Mouse (Mus musculus) forebrain, embryonic 15.5 days (tissue): ENCODE data around the gene Lexm. TPM values are rescaled to one million over a fixed set of nuclear protein-coding genes. Genes with fewer than 3 reads are reported as not detected.

Experiments
- ATAC-seq: fragments of 200-750 bp; cut with Nextera tagmentation; replicated peaks from 2 replicates; pipeline ENCODE4 v1.8.0; 2017; ENCODE audit warnings: mild to moderate bottlenecking, moderate TSS enrichment, moderate library complexity
- H3K27ac ChIP-seq: fragments of 300-500 bp; sonication (generic); replicated peaks from 2 replicates; pipeline ENCODE4 v1.5.1; 2015; ENCODE audit warnings: mild to moderate bottlenecking, inconsistent platforms
- H3K27me3 ChIP-seq: fragments of 300-500 bp; sonication (generic); 2 replicates; pipeline ENCODE4 v1.6.1; 2015; ENCODE audit warnings: inconsistent platforms
- H3K36me3 ChIP-seq: fragments of 300-500 bp; sonication (generic); 2 replicates; pipeline ENCODE4 v1.6.1; 2015; ENCODE audit warnings: mild to moderate bottlenecking, inconsistent platforms
- H3K4me1 ChIP-seq: fragments of 300-500 bp; sonication (generic); 2 replicates; pipeline ENCODE4 v1.6.1; 2015; ENCODE audit warnings: inconsistent platforms
- H3K4me2 ChIP-seq: fragments of 300-500 bp; sonication (generic); replicated peaks from 2 replicates; pipeline ENCODE4 v1.6.1; 2015; ENCODE audit warnings: mild to moderate bottlenecking, inconsistent platforms
- H3K4me3 ChIP-seq: fragments of 300-500 bp; sonication (generic); 2 replicates; pipeline ENCODE4 v1.5.1; 2015; ENCODE audit warnings: mild to moderate bottlenecking, inconsistent platforms
- H3K9ac ChIP-seq: fragments of 300-500 bp; sonication (generic); replicated peaks from 2 replicates; pipeline ENCODE4 v1.6.1; 2015; ENCODE audit warnings: mild to moderate bottlenecking, inconsistent platforms
- H3K9me3 ChIP-seq: fragments of 300-500 bp; sonication (generic); 2 replicates; pipeline ENCODE4 v1.6.1; 2016; ENCODE audit warnings: inconsistent platforms
- WGBS: fragments of 180-500 bp; shearing (Covaris S2); methylation state at CpG from one replicate; pipeline ENCODE4 v1.1.7; 2015; ENCODE audit warnings: mixed read lengths; 5-methylcytosine and 5-hydroxymethylcytosine counted together
- polyA plus RNA-seq: library from polyadenylated mRNA; unstranded; fragments of >200 nt; fragmentation: Nextera tagmentation; extraction: Ambion mirVana; gene quantifications from 2 replicates; pipeline ENCODE4 v1.2.1, GENCODE M21; 2015

The Lexm gene
- polyA plus RNA-seq, 1 experiment from 2014 or later: not detected

DNA sequence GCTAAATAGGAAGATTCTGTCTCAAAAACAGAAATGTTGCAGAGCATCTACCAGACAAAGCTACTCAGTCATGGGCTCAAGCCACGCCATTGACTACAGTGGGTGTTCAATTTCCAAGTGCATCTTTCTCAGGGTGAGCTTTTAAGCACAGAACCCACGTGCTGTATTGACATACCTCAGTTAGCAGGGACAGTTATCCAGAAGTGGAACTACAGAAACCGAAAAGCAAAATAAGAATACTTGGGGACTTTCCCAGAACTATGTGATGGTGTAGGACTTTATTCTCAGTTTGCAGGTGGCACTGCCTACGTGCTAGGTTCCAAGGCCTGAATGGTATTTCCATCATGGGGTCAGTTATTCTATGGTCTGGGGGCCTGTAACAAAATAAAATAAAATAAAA, 19.3 kb downstream of the Lexm start:
- Histone ChIP-seq H3K4me1 (no peaks in the 10 kb centered on the region), H3K4me2 (no peak overlapping the region), H3K27me3 (no peaks in the 10 kb centered on the region), H3K4me3 (no peak overlapping the region), H3K27ac (no peak overlapping the region), H3K9me3 (no peaks in the 10 kb centered on the region), H3K9ac (no peak overlapping the region), H3K36me3 (no peaks in the 10 kb centered on the region)
- ATAC-seq: no peak
- WGBS: 90% methylated on average over 4 of the region's 4 CpGs

DNA sequence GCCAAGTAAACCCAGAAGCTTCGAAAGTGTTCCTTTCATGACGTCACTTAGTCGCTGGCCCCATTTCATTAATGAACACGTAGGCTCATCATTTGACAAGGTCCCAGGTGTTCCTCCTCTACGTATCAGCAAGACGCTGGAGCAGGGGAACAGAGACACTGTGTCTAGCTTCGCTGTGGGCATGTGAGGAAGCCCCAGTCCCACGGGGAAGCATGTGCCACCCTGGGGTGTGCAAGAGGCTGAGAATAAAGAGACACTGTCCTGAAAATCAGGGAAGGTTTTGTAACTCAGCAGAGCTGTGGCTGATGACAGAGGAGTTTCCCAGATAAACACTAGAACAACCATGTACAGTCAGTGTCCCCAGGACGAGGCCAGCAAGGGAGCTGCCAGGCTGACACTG, 20.0 kb downstream of the Lexm start:
- ATAC-seq: no peak
- Histone ChIP-seq H3K4me2 (no peak overlapping the region), H3K27me3 (no peaks in the 10 kb centered on the region), H3K9me3 (no peaks in the 10 kb centered on the region), H3K36me3 (no peaks in the 10 kb centered on the region), H3K4me3 (no peak overlapping the region), H3K4me1 (no peaks in the 10 kb centered on the region), H3K27ac (no peak overlapping the region), H3K9ac (no peak overlapping the region)
- 77% methylated on average over 9 of the region's 9 CpGs for WGBS

DNA sequence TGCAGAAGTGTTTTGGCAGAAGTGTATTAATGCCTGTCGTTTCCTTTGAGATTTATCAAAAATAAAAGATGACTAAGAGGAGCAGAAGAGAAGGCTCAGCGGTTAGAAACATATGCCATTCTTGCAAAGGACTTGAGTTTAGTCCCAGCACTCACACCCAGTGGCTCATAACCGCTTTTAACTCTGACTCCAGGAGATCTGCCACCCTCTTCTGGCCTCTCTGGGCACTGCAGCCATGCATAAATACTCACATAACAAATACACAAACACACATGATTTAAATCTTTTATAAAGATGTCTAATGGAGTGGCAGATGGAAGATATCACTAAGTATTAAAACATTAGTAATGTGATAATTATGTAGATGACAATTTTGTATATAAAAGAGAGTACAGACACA, 20.8 kb downstream of the Lexm start:
- Histone ChIP-seq H3K4me2 (no peak overlapping the region), H3K27me3 (no peaks in the 10 kb centered on the region), H3K9ac (no peak overlapping the region), H3K4me3 (no peak overlapping the region), H3K4me1 (no peaks in the 10 kb centered on the region), H3K9me3 (no peaks in the 10 kb centered on the region), H3K36me3 (no peaks in the 10 kb centered on the region), H3K27ac (no peak overlapping the region)
- WGBS: 61% methylated on average over 3 of the region's 3 CpGs
- ATAC-seq: no peak

DNA sequence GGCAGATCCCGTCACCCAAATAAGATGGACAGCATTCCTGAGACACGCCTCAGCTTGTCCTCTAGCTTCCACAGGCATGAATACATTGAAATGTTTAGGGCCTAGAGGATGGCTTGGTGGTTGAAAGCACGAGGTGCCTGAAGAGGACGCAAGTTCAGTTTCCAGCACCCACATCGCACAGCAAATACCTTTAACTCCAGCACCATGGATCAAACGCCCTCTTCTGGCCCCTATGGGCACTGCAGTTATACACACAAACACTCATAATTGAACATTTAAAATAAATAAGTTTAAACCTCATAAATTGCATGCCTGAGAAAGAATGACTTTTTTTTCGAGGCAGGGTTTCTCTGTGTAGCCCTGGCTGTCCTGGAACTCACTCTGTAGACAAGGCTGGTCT, 23.4 kb downstream of the Lexm start:
- no peak overlapping the region for H3K27ac ChIP-seq
- no peak overlapping the region for H3K4me2 ChIP-seq
- H3K9me3 ChIP-seq: no peaks in the 10 kb centered on the region
- peaks cover 8% of the 10 kb centered on the region; the same call in 1 of the 2 replicates for H3K36me3 ChIP-seq
- no peaks in the 10 kb centered on the region for H3K4me1 ChIP-seq
- no peak for ATAC-seq
- H3K4me3 ChIP-seq: no peak overlapping the region
- 67% methylated on average over 7 of the region's 7 CpGs for WGBS
- H3K27me3 ChIP-seq: no peaks in the 10 kb centered on the region
- H3K9ac ChIP-seq: no peak overlapping the region

DNA sequence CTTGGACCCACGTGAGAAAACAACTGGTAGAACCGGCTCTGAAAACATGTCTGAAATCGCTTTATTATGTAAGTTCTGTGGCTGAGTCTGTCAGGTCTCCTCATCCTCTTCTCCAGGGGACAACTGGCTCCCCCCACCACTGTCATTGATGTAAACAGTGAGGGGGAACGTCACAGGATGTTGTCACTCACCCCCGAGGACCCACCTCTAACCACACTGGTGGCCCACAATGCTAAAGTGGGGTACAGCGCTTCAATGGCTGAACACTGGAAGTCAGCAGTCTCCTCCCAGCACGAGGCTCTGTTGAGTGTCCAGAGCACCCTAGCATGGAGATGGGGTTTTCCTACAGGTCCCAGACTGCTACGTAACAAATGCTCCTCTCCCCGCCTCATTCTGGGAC, 26.2 kb downstream of the Lexm start:
- no peak overlapping the region for H3K27ac ChIP-seq
- no peak overlapping the region for H3K4me2 ChIP-seq
- WGBS: 88% methylated on average over 9 of the region's 9 CpGs
- ATAC-seq: no peak
- no peaks in the 10 kb centered on the region for H3K4me1 ChIP-seq
- peaks cover 32% of the 10 kb centered on the region for H3K36me3 ChIP-seq
- H3K9ac ChIP-seq: no peak overlapping the region
- no peaks in the 10 kb centered on the region for H3K9me3 ChIP-seq
- H3K27me3 ChIP-seq: no peaks in the 10 kb centered on the region
- no peak overlapping the region for H3K4me3 ChIP-seq

DNA sequence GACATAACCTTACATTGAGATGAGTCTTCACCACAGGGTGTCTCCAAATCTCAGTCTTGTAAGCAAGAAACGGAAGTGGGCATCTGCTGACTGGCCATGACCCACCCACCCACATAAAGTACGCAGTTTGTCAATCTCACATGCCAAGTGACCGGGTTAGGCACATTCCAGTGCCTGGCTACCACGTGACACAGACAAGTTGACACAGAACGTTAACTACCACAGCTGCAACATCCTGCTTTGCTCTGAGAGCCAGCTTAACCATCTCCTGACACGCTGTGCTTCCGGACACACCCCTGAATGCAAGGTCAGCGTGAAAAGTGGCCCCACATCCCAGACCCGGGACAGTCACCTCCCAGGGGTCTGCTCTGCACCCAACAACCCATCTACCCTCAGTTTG, 26.9 kb downstream of the Lexm start:
- no peaks in the 10 kb centered on the region for H3K9me3 ChIP-seq
- 85% methylated on average over 9 of the region's 9 CpGs for WGBS
- no peak overlapping the region for H3K9ac ChIP-seq
- peaks cover 37% of the 10 kb centered on the region for H3K36me3 ChIP-seq
- H3K4me3 ChIP-seq: no peak overlapping the region
- no peak overlapping the region for H3K27ac ChIP-seq
- no peaks in the 10 kb centered on the region for H3K27me3 ChIP-seq
- no peak for ATAC-seq
- H3K4me2 ChIP-seq: no peak overlapping the region
- no peaks in the 10 kb centered on the region for H3K4me1 ChIP-seq

DNA sequence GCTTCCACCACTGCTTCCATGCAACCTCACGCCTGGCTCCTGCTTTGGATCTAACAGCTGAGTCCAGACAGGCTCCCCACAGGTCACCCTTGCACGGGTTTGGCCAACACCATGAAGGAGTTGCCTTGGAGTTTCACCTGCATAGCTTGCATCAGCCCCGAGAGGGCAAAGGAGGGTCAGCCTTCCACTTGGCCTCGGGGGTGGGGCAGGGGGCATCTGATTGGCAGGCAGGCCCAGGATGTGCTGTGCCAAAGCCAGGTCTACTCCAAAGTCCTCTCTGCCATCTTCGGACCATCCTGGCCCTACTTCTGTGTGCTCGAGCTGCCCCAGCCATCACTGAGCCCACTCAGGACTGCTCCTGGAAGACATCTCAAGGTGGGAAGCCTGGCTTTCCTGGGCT, 30.0 kb downstream of the Lexm start:
- WGBS: 94% methylated on average over 6 of the region's 6 CpGs
- Histone ChIP-seq H3K4me2 (no peak overlapping the region), H3K9ac (no peak overlapping the region), H3K36me3 (peaks cover 57% of the 10 kb centered on the region), H3K4me1 (no peaks in the 10 kb centered on the region), H3K4me3 (no peak overlapping the region), H3K27ac (no peak overlapping the region), H3K27me3 (no peaks in the 10 kb centered on the region), H3K9me3 (no peaks in the 10 kb centered on the region)
- no peak for ATAC-seq

DNA sequence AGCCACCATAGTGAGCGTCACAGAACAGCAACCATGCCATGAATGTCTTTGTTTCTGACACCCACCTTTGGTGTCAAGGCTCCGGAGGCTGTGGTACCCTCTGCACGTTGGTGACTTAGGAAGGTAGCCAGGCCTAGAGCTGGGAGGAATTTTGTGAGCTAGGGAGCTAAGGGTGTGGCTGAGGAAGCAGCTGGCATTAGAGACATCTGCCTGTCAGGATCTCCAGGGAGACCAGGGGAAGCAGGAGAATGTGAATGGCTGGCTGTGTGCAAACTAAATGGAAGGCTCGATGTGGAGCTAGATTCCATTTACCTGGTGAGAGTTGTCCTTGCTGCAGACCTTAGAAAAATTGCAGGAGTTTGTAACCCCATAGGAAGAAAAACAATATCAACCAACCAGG, 32.4 kb downstream of the Lexm start:
- H3K27me3 ChIP-seq: no peaks in the 10 kb centered on the region
- ATAC-seq: no peak
- H3K9me3 ChIP-seq: no peaks in the 10 kb centered on the region
- H3K9ac ChIP-seq: no peak overlapping the region
- no peaks in the 10 kb centered on the region for H3K4me1 ChIP-seq
- no peak overlapping the region for H3K27ac ChIP-seq
- no peak overlapping the region for H3K4me3 ChIP-seq
- 90% methylated on average over 4 of the region's 4 CpGs for WGBS
- H3K4me2 ChIP-seq: no peak overlapping the region
- H3K36me3 ChIP-seq: peaks cover 69% of the 10 kb centered on the region

DNA sequence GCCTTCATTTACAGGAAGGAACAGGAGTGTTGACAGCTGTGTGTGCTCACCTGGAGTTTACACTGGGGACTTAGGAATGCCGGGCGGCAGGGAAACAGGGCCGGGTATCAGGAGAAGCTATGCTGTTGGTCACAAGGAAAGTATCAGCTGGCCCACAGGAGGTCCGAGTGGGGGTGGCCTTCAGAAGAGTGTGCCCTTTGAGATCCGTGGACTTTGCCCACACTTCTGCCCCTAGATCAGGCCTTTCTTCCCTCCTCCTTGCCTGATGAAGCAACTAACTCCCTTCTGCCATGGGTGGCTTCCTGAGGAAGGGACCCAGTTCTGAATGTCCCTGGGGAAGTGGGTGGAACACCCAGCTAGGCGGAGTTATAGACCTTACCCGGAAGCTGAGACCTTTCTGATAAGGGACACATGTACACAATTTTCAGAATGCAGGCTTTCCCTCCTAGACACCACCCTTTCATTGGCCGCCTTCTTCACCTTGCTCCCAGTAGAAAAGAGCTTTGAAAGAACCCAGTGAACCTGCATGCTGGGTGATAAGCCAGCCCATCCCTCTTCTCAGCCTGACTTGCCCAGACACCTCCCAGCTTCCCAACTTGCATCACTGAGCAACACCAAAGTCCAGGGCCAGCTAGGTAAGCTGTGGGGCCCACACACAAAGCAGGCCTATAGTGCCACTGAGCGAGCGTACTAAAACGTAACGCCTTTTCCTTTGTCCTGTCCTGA, 34.5 kb downstream of the Lexm start:
- H3K27ac ChIP-seq: no peak overlapping the region
- H3K4me1 ChIP-seq: no peaks in the 10 kb centered on the region
- no peaks in the 10 kb centered on the region for H3K9me3 ChIP-seq
- no peak overlapping the region for H3K4me2 ChIP-seq
- 89% methylated on average over 12 of the region's 12 CpGs for WGBS
- no peak for ATAC-seq
- H3K4me3 ChIP-seq: no peak overlapping the region
- H3K36me3 ChIP-seq: peaks cover 68% of the 10 kb centered on the region
- H3K27me3 ChIP-seq: no peaks in the 10 kb centered on the region
- no peak overlapping the region for H3K9ac ChIP-seq

DNA sequence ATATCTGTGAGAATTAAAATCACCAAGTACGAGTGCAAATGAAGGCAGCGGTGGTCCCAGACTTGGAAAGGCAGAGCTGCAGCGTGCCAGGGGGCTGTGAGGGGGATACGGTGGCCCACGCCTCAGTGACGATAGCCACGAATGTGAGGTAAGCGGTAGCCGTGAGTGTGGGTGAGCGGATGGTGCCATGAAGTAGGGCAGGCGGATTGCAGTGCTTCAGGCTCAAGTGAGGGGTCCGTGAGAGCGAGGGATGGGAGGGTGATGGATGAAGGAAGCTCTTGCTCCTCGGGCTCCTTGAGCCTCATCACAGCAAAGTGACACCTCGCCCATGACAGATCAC, 35.2 kb downstream of the Lexm start:
- Histone ChIP-seq H3K9ac (no peak overlapping the region), H3K4me3 (no peak overlapping the region), H3K36me3 (peaks cover 65% of the 10 kb centered on the region), H3K9me3 (no peaks in the 10 kb centered on the region), H3K4me2 (no peak overlapping the region), H3K27me3 (no peaks in the 10 kb centered on the region), H3K27ac (no peak overlapping the region), H3K4me1 (no peaks in the 10 kb centered on the region)
- WGBS: 93% methylated on average over 15 of the region's 15 CpGs
- no peak for ATAC-seq

DNA sequence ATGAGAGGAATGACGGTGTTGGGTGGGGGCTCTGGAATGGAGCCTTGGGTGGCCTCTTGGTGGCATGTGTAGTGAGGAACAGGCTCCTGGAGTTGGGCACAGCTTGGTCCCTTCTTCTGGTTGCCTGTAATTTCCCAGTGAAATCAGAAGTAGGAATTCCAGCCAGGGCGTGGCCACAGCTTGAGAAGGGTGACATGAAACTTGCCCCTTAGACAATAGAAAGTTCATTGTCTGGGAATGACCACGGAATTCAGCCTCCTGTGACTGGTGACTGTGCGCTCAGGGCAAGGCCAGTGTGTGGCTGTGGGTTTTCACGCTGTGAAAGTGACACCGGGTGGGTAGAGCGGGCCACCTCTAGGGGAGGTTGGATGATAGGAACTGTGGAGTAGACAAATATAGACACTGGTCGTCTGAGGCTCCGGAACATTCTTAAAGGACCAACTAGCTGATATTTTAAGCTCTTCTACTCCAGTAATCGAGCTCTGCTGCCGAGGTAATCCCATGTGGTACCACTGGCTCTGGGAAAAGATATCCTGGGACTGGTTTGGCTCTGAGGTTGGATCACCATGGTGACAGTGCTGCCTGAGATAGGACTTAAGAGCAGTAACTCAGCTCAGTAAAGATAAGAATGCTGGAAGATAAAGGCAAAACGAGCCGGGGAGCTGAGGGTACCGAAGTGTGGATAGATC, 35.7 kb downstream of the Lexm start:
- Histone ChIP-seq H3K4me1 (no peaks in the 10 kb centered on the region), H3K27ac (no peak overlapping the region), H3K36me3 (peaks cover 63% of the 10 kb centered on the region), H3K4me3 (no peak overlapping the region), H3K4me2 (no peak overlapping the region), H3K27me3 (no peaks in the 10 kb centered on the region), H3K9me3 (no peaks in the 10 kb centered on the region), H3K9ac (no peak overlapping the region)
- ATAC-seq: no peak
- WGBS: 88% methylated on average over 14 of the region's 14 CpGs

DNA sequence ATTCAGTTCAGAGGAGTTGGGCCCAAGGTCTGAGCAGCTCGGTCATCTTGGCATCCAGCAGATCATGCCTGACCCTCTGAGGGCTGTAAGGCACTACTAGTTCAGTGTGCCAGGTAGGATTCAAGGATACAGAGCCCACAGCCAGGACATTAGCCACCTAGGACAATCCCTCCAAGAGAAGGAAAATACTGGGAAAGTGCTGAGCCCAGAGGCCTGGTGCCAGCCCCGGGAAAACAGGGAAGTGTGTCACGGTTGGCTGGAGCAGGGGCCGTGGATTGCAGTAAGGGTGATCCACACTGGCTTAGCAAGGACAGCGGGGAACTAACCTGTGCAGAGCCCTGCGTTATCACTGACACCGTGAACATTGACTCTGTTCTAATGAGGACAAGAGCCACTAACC, 39.5 kb downstream of the Lexm start:
- no peak overlapping the region for H3K4me2 ChIP-seq
- no peaks in the 10 kb centered on the region for H3K4me1 ChIP-seq
- 85% methylated on average over 7 of the region's 7 CpGs for WGBS
- H3K4me3 ChIP-seq: no peak overlapping the region
- H3K9ac ChIP-seq: no peak overlapping the region
- H3K27ac ChIP-seq: no peak overlapping the region
- peaks cover 76% of the 10 kb centered on the region for H3K36me3 ChIP-seq
- no peak for ATAC-seq
- no peaks in the 10 kb centered on the region for H3K9me3 ChIP-seq
- H3K27me3 ChIP-seq: no peaks in the 10 kb centered on the region

DNA sequence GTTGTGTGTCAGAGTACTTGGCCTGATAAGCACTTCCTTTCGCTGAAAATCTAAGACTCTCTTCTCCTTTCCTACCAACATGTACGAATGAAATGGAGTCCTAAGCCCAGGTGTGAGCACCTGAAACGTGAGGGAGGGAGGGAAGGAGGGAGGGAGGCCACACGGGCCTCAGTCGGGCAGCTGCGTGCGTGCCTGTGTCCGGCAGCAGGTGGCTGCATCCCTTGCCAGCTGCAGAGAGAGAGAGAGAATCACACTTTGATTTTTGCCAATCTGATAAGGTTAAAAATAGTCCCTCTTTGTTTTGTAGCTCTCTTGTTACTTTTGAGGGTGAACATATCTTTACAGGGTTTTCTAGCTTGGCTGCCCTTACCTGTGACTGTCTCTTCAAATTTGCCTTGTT, 42.0 kb downstream of the Lexm start:
- Histone ChIP-seq H3K9me3 (no peaks in the 10 kb centered on the region), H3K4me2 (no peak overlapping the region), H3K4me3 (no peak overlapping the region), H3K36me3 (peaks cover 77% of the 10 kb centered on the region), H3K27me3 (no peaks in the 10 kb centered on the region), H3K4me1 (no peaks in the 10 kb centered on the region), H3K27ac (no peak overlapping the region), H3K9ac (no peak overlapping the region)
- WGBS: 89% methylated on average over 8 of the region's 8 CpGs
- no peak for ATAC-seq
